Mouse (Mus musculus) bone marrow, adult 2 months (tissue): ENCODE results near the gene Atf1. TPM values are rescaled to one million over a fixed set of nuclear protein-coding genes. Genes with fewer than 3 reads are reported as not detected.
A peak's percentile ranks its signal among the peaks of the same experiment; 100 is the strongest.

Source experiments
- H3K27ac ChIP-seq: fragments of 200-500 bp; 2 replicates; pipeline ENCODE4 v1.5.1; 2012; ENCODE audit warnings: low read depth, mild to moderate bottlenecking, control low read depth, inconsistent platforms, low read length; ENCODE audit not compliant: control insufficient read depth, poor library complexity, insufficient read depth
- H3K4me1 ChIP-seq: fragments of 200-500 bp; 2 replicates; pipeline ENCODE4 v1.6.1; 2011; ENCODE audit warnings: low read length; ENCODE audit not compliant: control insufficient read depth, insufficient read depth
- H3K4me3 ChIP-seq: fragments of 200-500 bp; replicated peaks from 2 replicates; pipeline ENCODE3; 2011; ENCODE audit warnings: mild to moderate bottlenecking, low read depth, low read length, control low read depth; ENCODE audit not compliant: control insufficient read depth
- CTCF ChIP-seq: fragments of 200-500 bp; IDR thresholded peaks from 2 replicates; pipeline ENCODE4 v1.5.1; 2011; ENCODE audit warnings: low read length, control low read depth; ENCODE audit not compliant: control insufficient read depth, insufficient read depth
- POLR2A ChIP-seq: fragments of 200-500 bp; IDR thresholded peaks from 2 replicates; pipeline ENCODE4 v1.6.1; 2011; ENCODE audit warnings: low read depth, mild to moderate bottlenecking, control low read depth, low read length, borderline replicate concordance; ENCODE audit not compliant: control insufficient read depth
- WGBS: fragments of 180-500 bp; shearing (Covaris S2); methylation state at CpG from one replicate; pipeline ENCODE4 v1.1.7; 2018; 5-methylcytosine and 5-hydroxymethylcytosine counted together
- polyA plus RNA-seq: library from polyadenylated mRNA; stranded (reverse); fragments of >200 nt; gene quantifications from 2 replicates; pipeline ENCODE4 v1.2.4, GENCODE M21; 2011; ENCODE audit warnings: low replicate concordance; ENCODE audit not compliant: missing spikeins, insufficient read depth, insufficient read length

Gene Atf1
- polyA plus RNA-seq, 1 experiment: 58.0 TPM

GRCm38 (mm10) chr15:100202431-100203015 lies 25.1 kb upstream of the Atf1 start:
- TF ChIP-seq POLR2A (no peak), CTCF (no peak)
- H3K4me1 ChIP-seq: no peaks in the 10 kb centered on the region; the same call in 1 of the 2 replicates
- H3K27ac ChIP-seq: no peak overlapping the region
- H3K4me3 ChIP-seq: no peak overlapping the region
- WGBS: 90% methylated on average over 4 of the region's 4 CpGs

DNA sequence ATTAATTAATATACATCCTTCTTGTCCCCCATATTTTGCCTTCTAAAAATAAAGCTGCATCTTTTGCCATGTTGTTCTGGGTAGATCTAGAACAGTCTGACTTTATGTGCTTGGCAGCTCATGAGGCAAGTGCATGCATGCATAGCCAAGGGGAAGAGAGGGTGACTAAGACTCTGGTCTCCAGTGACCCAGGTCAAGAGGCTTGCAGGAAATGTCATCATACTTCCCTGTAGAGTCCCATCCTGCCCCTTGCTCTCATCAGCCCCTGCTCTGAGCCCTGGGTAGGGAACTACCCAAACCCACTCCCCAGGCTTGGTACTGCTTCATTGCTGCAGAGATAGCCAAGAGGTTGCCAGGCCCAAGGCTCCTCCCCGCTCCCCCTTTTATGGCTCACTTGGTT lies 23.0 kb upstream of the Atf1 start:
- Histone ChIP-seq H3K4me1 (no peaks in the 10 kb centered on the region; the same call in 1 of the 2 replicates), H3K27ac (peak overlapping the region; percentile 69), H3K4me3 (no peak overlapping the region)
- WGBS: 90% methylated on average over 1 of the region's 1 CpGs
- no peak for TF ChIP-seq POLR2A
- no peak for TF ChIP-seq CTCF

DNA sequence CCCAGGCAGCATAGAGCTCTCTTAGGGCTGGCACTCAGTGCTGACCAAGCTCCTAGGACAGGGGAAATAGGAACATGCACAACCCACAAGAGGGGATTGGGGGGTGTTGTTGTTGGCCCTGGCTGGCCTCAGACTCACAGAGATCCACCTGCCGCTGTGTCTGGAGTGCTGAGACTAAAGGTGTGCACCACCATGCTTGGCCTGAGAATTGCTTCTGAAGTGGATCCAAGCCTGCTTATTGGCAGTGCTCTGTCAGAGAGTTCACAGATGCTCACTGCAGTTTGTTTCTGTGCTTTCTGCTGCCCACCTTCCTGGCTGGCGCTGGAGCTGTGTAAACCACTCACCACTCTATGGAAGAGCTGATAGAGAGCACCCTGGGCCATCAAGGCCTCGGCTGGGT lies 17.6 kb upstream of the Atf1 start:
- no peak overlapping the region for H3K4me3 ChIP-seq
- TF ChIP-seq CTCF (no peak), POLR2A (no peak)
- no peak overlapping the region for H3K27ac ChIP-seq
- H3K4me1 ChIP-seq: no peaks in the 10 kb centered on the region; the same call in 1 of the 2 replicates
- 97% methylated on average over 3 of the region's 3 CpGs for WGBS

DNA sequence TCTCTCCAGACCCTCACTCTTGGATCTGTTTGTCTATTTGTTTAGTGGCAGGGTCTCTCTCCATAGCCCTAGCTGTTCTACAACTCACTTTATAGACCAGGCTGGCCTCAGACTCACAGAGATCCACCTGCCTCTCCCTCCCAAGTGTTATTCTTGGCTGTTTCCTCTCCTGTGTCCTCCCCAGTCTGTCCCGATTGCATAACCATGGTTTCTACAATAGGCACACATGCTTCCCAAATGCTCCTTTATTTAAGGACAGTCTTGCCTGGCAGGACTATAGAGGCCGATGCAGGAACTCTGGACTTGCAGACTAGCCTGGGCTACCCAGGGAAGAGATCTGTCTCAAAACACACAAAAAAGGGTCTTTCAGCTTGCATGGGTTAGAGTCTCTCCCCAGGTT lies 14.3 kb upstream of the Atf1 start:
- TF ChIP-seq POLR2A (no peak), CTCF (no peak)
- 61% methylated on average over 2 of the region's 2 CpGs for WGBS
- H3K4me3 ChIP-seq: no peak overlapping the region
- peaks cover 4% of the 10 kb centered on the region; the same call in 1 of the 2 replicates for H3K4me1 ChIP-seq
- no peak overlapping the region for H3K27ac ChIP-seq

DNA sequence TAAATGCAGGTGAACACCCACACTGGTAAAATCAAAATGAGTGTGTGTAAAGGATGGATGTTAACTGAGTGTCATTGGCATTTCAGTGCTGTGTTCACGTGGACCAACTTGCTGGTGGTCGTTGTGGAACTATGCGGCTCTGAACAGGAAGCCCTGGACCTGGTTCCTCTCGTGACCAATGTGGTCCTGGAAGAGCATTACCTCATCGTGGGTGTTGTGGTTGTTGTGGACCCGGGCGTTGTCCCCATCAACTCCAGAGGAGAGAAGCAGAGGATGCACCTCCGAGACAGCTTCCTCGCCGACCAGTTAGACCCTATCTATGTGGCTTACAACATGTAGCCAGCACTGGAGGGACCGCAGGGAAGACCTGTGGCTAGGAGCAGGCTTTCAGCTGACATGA lies 12.5 kb upstream of the Atf1 start:
- 39% methylated on average over 11 of the region's 11 CpGs for WGBS
- TF ChIP-seq POLR2A: no peak
- TF ChIP-seq CTCF: no peak
- Histone ChIP-seq H3K4me3 (no peak overlapping the region), H3K27ac (peak overlapping the region; percentile 62), H3K4me1 (peaks cover 4% of the 10 kb centered on the region; the same call in 1 of the 2 replicates)

DNA sequence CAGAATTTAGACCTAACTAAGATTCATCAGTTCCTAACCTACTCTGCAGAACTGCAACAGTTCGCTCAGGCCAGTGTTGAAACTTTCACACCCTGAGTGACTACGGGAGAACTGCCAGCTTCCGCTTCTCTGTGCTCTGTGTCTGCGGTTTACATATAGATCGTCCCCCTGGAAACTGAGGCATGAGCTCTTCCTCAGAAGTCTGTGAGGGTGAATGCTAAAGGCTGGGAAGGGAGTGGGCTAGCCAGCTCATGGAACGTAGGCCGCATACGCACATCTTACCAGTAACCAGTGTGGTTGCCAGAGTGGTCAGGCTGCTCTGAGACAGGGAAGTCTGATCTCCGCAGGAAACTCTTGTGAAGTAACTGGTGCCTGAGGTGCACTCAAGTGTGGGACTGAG lies 11.4 kb upstream of the Atf1 start:
- WGBS: 52% methylated on average over 9 of the region's 9 CpGs
- peaks cover 4% of the 10 kb centered on the region; the same call in 1 of the 2 replicates for H3K4me1 ChIP-seq
- TF ChIP-seq CTCF (no peak), POLR2A (no peak)
- H3K4me3 ChIP-seq: peak overlapping the region; percentile 35
- peak overlapping the region; percentile 92 for H3K27ac ChIP-seq

GRCm38 (mm10) chr15:100218018-100218417 lies 9.6 kb upstream of the Atf1 start:
- WGBS: 89% methylated on average over 3 of the region's 3 CpGs
- no peak overlapping the region for H3K27ac ChIP-seq
- H3K4me1 ChIP-seq: peaks cover 4% of the 10 kb centered on the region; the same call in 1 of the 2 replicates
- H3K4me3 ChIP-seq: no peak overlapping the region
- TF ChIP-seq CTCF: no peak
- TF ChIP-seq POLR2A: no peak

DNA sequence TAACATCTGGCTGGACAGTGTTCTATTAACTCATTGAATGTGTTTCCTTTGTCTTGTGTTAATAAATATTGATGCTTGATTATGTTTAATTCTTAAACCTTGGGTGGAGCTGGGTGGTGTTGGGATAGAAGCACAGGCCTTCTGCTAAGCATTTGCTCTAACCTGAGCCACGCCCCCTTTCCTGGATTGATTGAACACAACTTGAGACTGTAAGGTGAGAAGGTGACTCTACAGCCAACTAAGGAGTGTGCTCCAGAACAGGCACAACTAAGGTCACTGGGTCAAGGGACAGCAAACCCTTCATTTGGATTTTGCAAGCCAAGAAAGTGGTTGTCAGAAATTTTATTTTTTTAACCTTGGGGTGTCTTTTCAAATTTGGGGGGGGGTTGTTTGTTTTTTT lies 8.2 kb upstream of the Atf1 start:
- TF ChIP-seq POLR2A (no peak), CTCF (no peak)
- Histone ChIP-seq H3K4me3 (no peak overlapping the region), H3K4me1 (peaks cover 4% of the 10 kb centered on the region; the same call in 1 of the 2 replicates), H3K27ac (no peak overlapping the region)
- 66% methylated on average over 1 of the region's 1 CpGs for WGBS
